Mouse (Mus musculus): ENCODE measurements around the gene Gli2. TPM values are rescaled to one million over a fixed set of nuclear protein-coding genes. Genes with fewer than 3 reads are reported as not detected.

Gli2 gene
- total RNA-seq, 2 experiments from 2014 or later, result 5.6 to 6.8 TPM

GRCm38 (mm10) chr1:118952318-118952717 lies 101.1 kb downstream of the Gli2 start:
- no peak for DNase-seq (ENCODE audit: low spot score in 2 of 2)

- DNase-seq (ENCODE audit: low spot score in 2 of 2), result no peak
These were observed 105.0 kb downstream of the Gli2 start for GRCm38 (mm10) chr1:118948407-118948806.

GRCm38 (mm10) chr1:118947221-118947620 lies 106.2 kb downstream of the Gli2 start:
- no peak for DNase-seq (ENCODE audit: low spot score in 2 of 2)

- no peak for DNase-seq (ENCODE audit: low spot score in 2 of 2)
These were observed 112.1 kb downstream of the Gli2 start for GRCm38 (mm10) chr1:118941336-118941735.

- DNase-seq (ENCODE audit: low spot score in 2 of 2), result no peak
These were observed 113.1 kb downstream of the Gli2 start for GRCm38 (mm10) chr1:118940269-118940840.

GRCm38 (mm10) chr1:118938206-118938605 lies 115.2 kb downstream of the Gli2 start:
- no peak for DNase-seq (ENCODE audit: low spot score in 2 of 2)

GRCm38 (mm10) chr1:118936108-118936507 lies 117.3 kb downstream of the Gli2 start:
- DNase-seq (ENCODE audit: low spot score in 2 of 2), result no peak

GRCm38 (mm10) chr1:118935518-118935917 lies 117.9 kb downstream of the Gli2 start:
- no peak for DNase-seq (ENCODE audit: low spot score in 2 of 2)

GRCm38 (mm10) chr1:118932167-118932566 lies 121.3 kb downstream of the Gli2 start:
- no peak for DNase-seq (ENCODE audit: low spot score in 2 of 2)

- no peak for DNase-seq (ENCODE audit: low spot score in 2 of 2)
These were observed 125.7 kb downstream of the Gli2 start for GRCm38 (mm10) chr1:118927543-118928354.

GRCm38 (mm10) chr1:118926556-118926955 lies 126.9 kb downstream of the Gli2 start:
- no peak for DNase-seq (ENCODE audit: low spot score in 2 of 2)

- DNase-seq (ENCODE audit: low spot score in 2 of 2), result no peak
These were observed 131.2 kb downstream of the Gli2 start for GRCm38 (mm10) chr1:118922189-118922588.

GRCm38 (mm10) chr1:118917520-118918220 lies 135.7 kb downstream of the Gli2 start:
- DNase-seq (ENCODE audit: low spot score in 2 of 2), result no peak

GRCm38 (mm10) chr1:118916477-118917075 lies 136.8 kb downstream of the Gli2 start:
- DNase-seq (ENCODE audit: low spot score in 2 of 2), result no peak

GRCm38 (mm10) chr1:118913414-118914385 lies 139.7 kb downstream of the Gli2 start:
- no peak for DNase-seq (ENCODE audit: low spot score in 2 of 2)

- DNase-seq (ENCODE audit: low spot score in 2 of 2), result no peak
These were observed 140.5 kb downstream of the Gli2 start for GRCm38 (mm10) chr1:118912929-118913328.

GRCm38 (mm10) chr1:118911427-118911727 lies 142.0 kb downstream of the Gli2 start:
- no peak for DNase-seq (ENCODE audit: low spot score in 2 of 2)

- peak in 1 of 2 experiments; percentile 43 for DNase-seq (ENCODE audit: low spot score in 2 of 2)
These were observed 142.6 kb downstream of the Gli2 start for GRCm38 (mm10) chr1:118910693-118911426.

GRCm38 (mm10) chr1:118909051-118909450 lies 144.4 kb downstream of the Gli2 start:
- DNase-seq (ENCODE audit: low spot score in 2 of 2), result peak; percentile 45 to 62

GRCm38 (mm10) chr1:118907574-118907973 lies 145.8 kb downstream of the Gli2 start:
- no peak for DNase-seq (ENCODE audit: low spot score in 2 of 2)

All from layer of hippocampus, postnatal 10 days (tissue).